Mouse (Mus musculus): ENCODE data around the gene Chsy1.

DNA sequence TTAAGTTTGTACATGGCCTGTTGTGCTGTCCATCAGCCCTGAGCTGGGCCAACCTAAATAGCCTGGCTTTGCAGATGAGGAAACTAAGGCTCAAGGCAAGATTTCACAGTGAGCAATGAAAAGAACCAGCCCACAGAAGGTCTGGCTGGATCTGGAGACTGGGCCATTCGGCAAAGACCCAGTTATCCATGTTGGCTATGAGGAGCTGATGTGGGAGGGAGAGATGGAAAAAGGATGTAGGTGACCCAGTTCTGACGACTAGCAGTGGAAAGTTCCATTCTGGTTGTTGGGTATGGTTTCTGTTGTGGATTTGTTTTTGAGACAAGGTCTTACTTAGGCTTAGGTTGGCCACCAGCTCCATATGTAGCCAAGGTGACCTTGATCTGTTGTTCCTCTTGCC is 21.2 kb upstream of the Chsy1 start:
- no peak for TF ChIP-seq POLR2A (IDR thresholded peaks at IDR 0.05; ENCODE audit: insufficient read length, low read depth)
- TF ChIP-seq TCF3 (IDR thresholded peaks at IDR 0.05; ENCODE audit: insufficient read length, low read depth), result no peak
- TF ChIP-seq MAX (IDR thresholded peaks at IDR 0.05; ENCODE audit: low read depth), result no peak
- no peak for TF ChIP-seq POLR2AphosphoS2 (IDR thresholded peaks at IDR 0.05; ENCODE audit: insufficient read length, low read depth)
- no peak for TF ChIP-seq MYOG (IDR thresholded peaks at IDR 0.05; ENCODE audit: control insufficient read depth in 1 of 3, insufficient read depth in 1 of 3, insufficient read length in 2 of 3, low read depth in 2 of 3)
- no peak for TF ChIP-seq E2F4 (IDR thresholded peaks at IDR 0.05; ENCODE audit: insufficient read depth)
- no peak for TF ChIP-seq TCF12 (IDR thresholded peaks at IDR 0.05; ENCODE audit: insufficient read depth, poor library complexity, severe bottlenecking)
- no peak for TF ChIP-seq USF1 (IDR thresholded peaks at IDR 0.05; ENCODE audit: low read depth)
- TF ChIP-seq CEBPB (IDR thresholded peaks at IDR 0.05; ENCODE audit: insufficient read depth, poor library complexity, severe bottlenecking), result no peak
- TF ChIP-seq SRF (IDR thresholded peaks at IDR 0.05; ENCODE audit: control insufficient read depth, insufficient read length, low read depth), result no peak
- TF ChIP-seq REST (IDR thresholded peaks at IDR 0.05; ENCODE audit: insufficient read depth, insufficient read length), result no peak

Measured in myocyte (in vitro differentiated cells).